Mouse (Mus musculus) cortical plate, adult 2 months (tissue): ENCODE data around the gene 4931428L18Rik.
"Not testable (repeated sequence)": the region's sequence is repeated elsewhere in the genome, so short reads cannot be mapped to it uniquely, and the experiment has no call there.

Experiments used
- CTCF ChIP-seq: fragments of 200-500 bp; IDR thresholded peaks from 2 replicates; pipeline ENCODE4 v1.5.1; 2011; ENCODE audit warnings: mild to moderate bottlenecking, control low read depth, low read length; ENCODE audit not compliant: insufficient read depth; ENCODE audit errors: extremely low read depth
- POLR2A ChIP-seq: fragments of 200-500 bp; IDR thresholded peaks from 2 replicates; pipeline ENCODE4 v1.6.1; 2011; ENCODE audit warnings: mild to moderate bottlenecking, low read length, control low read depth; ENCODE audit not compliant: insufficient read depth; ENCODE audit errors: extremely low read depth

DNA sequence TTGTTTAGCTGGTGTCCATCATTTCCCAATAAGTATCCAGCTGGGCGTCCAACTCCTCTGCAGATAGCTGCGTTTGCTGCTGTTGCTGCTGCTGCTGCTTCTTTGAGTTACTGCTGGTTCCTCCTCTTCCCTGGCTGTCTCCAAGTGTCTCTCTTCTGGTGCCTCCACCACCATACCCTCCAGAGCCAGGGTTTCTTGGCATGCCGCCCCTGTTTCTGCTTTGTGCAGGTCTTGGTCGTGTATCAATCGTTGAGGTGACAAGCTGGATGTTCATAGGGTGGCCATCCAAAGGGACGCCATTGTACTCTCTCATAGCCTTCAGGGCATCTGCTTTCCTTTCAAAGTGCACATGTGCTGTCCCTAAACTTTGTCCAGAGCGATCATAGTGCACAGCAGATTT is 245.2 kb downstream of the 4931428L18Rik start:
- not testable (repeated sequence) for TF ChIP-seq CTCF, POLR2A
